Mouse (Mus musculus) lung, postnatal 0 days (tissue): ENCODE data around the gene Serpina10. TPM values are rescaled to one million over a fixed set of nuclear protein-coding genes. Genes with fewer than 3 reads are reported as not detected.
"Not testable (repeated sequence)": the region's sequence is repeated elsewhere in the genome, so short reads cannot be mapped to it uniquely, and the experiment has no call there.

Source experiments
- ATAC-seq: fragments of 200-750 bp; cut with Nextera tagmentation; 2 replicates; pipeline ENCODE4 v1.8.0; 2017; ENCODE audit warnings: moderate library complexity
- DNase-seq: peaks from one replicate; pipeline ENCODE4 v3.0.0-alpha.2; 2016; ENCODE audit warnings: low spot score
- H3K27ac ChIP-seq: fragments of 300-500 bp; sonication (generic); 2 replicates; pipeline ENCODE4 v1.5.1; 2014; ENCODE audit warnings: antibody characterized with exemption, mild to moderate bottlenecking, low read length, mixed read lengths
- H3K27me3 ChIP-seq: fragments of 300-500 bp; sonication (generic); replicated peaks from 2 replicates; pipeline ENCODE4 v1.6.1; 2014; ENCODE audit warnings: low read length, mixed read lengths; ENCODE audit not compliant: insufficient read depth
- H3K36me3 ChIP-seq: fragments of 300-500 bp; sonication (generic); 2 replicates; pipeline ENCODE4 v1.6.1; 2014; ENCODE audit warnings: low read length, mixed read lengths; ENCODE audit not compliant: insufficient read depth
- H3K4me1 ChIP-seq: fragments of 300-500 bp; sonication (generic); 2 replicates; pipeline ENCODE4 v1.6.1; 2014; ENCODE audit warnings: antibody characterized with exemption, low read depth, low read length, mixed read lengths; ENCODE audit not compliant: insufficient read depth
- H3K4me2 ChIP-seq: fragments of 300-500 bp; sonication (generic); replicated peaks from 2 replicates; pipeline ENCODE4 v1.6.1; 2014; ENCODE audit warnings: low read depth, mild to moderate bottlenecking, low read length, moderate library complexity, mixed read lengths
- H3K4me3 ChIP-seq: fragments of 300-500 bp; sonication (generic); 2 replicates; pipeline ENCODE4 v1.5.1; 2014; ENCODE audit warnings: low read depth, low read length
- H3K9ac ChIP-seq: fragments of 300-500 bp; sonication (generic); replicated peaks from 2 replicates; pipeline ENCODE4 v1.6.1; 2014; ENCODE audit warnings: low read depth, mild to moderate bottlenecking
- H3K9me3 ChIP-seq: fragments of 300-500 bp; sonication (generic); 2 replicates; pipeline ENCODE4 v1.6.1; 2016; ENCODE audit warnings: low read length, mixed read lengths
- CTCF ChIP-seq: IDR thresholded peaks from 2 replicates; pipeline ENCODE4 v1.5.1; 2016; ENCODE audit warnings: antibody characterized with exemption, mild to moderate bottlenecking
- EP300 ChIP-seq: IDR thresholded peaks from 2 replicates; pipeline ENCODE4 v1.6.1; 2016; ENCODE audit warnings: antibody characterized with exemption, mild to moderate bottlenecking, control low read depth
- WGBS: fragments of 180-500 bp; shearing (Covaris S2); extraction: QIAGEN DNeasy Blood & Tissue Kit; methylation state at CpG from one replicate; pipeline ENCODE4 v1.1.7; 2014; 5-methylcytosine and 5-hydroxymethylcytosine counted together
- polyA plus RNA-seq: library from polyadenylated mRNA; unstranded; fragments of >200 nt; fragmentation: Nextera tagmentation; extraction: Ambion mirVana; gene quantifications from 2 replicates; pipeline ENCODE4 v1.2.1, GENCODE M21; 2015

Gene Serpina10
- polyA plus RNA-seq, 1 experiment from 2014 or later, result 0.20 TPM

- no peaks in the 10 kb centered on the region for H3K9me3 ChIP-seq
- DNase-seq, result no peak
- H3K27ac ChIP-seq, result no peak overlapping the region
- H3K9ac ChIP-seq, result no peak overlapping the region
- no peak overlapping the region for H3K4me2 ChIP-seq
- TF ChIP-seq EP300, result no peak
- no peak for TF ChIP-seq CTCF
- no peaks in the 10 kb centered on the region for H3K36me3 ChIP-seq
- no peaks in the 10 kb centered on the region for H3K4me1 ChIP-seq
- 75% methylated on average over 3 of the region's 3 CpGs for WGBS
- H3K4me3 ChIP-seq, result no peak overlapping the region
- no peaks in the 10 kb centered on the region for H3K27me3 ChIP-seq
- no peak for ATAC-seq
Observed at GRCm38 (mm10) chr12:103665286-103665685, 34.0 kb upstream of the Serpina10 start.

GRCm38 (mm10) chr12:103662053-103662452 is 30.8 kb upstream of the Serpina10 start:
- not testable (repeated sequence) for DNase-seq, H3K9ac ChIP-seq, H3K4me1 ChIP-seq, H3K9me3 ChIP-seq, H3K27ac ChIP-seq, H3K4me2 ChIP-seq, H3K36me3 ChIP-seq, H3K27me3 ChIP-seq, ATAC-seq, H3K4me3 ChIP-seq

GRCm38 (mm10) chr12:103660076-103660475 is 28.8 kb upstream of the Serpina10 start:
- H3K36me3 ChIP-seq, result no peaks in the 10 kb centered on the region
- 83% methylated on average over 5 of the region's 5 CpGs for WGBS
- no peaks in the 10 kb centered on the region for H3K9me3 ChIP-seq

GRCm38 (mm10) chr12:103659171-103659570 is 27.9 kb upstream of the Serpina10 start:
- no peak overlapping the region for H3K4me2 ChIP-seq
- H3K27ac ChIP-seq, result no peak overlapping the region
- no peak overlapping the region for H3K4me3 ChIP-seq
- ATAC-seq (no peak), DNase-seq (no peak)
- H3K9ac ChIP-seq, result no peak overlapping the region
- H3K4me1 ChIP-seq, result no peaks in the 10 kb centered on the region
- no peaks in the 10 kb centered on the region for H3K27me3 ChIP-seq
- no peaks in the 10 kb centered on the region for H3K9me3 ChIP-seq
- TF ChIP-seq CTCF (no peak), EP300 (no peak)
- no peaks in the 10 kb centered on the region for H3K36me3 ChIP-seq
- WGBS, result 66% methylated on average over 2 of the region's 2 CpGs

More at GRCm38 (mm10) chr12:103660076-103660475, 28.8 kb upstream of the Serpina10 start:
- Histone ChIP-seq H3K9ac (no peak overlapping the region), H3K4me1 (no peaks in the 10 kb centered on the region), H3K27ac (no peak overlapping the region), H3K27me3 (no peaks in the 10 kb centered on the region), H3K4me2 (no peak overlapping the region), H3K4me3 (no peak overlapping the region)
- no peak for ATAC-seq
- TF ChIP-seq CTCF (no peak), EP300 (no peak)
- no peak for DNase-seq

GRCm38 (mm10) chr12:103657991-103658390 is 26.7 kb upstream of the Serpina10 start:
- Histone ChIP-seq H3K27ac (no peak overlapping the region), H3K9me3 (no peaks in the 10 kb centered on the region), H3K36me3 (no peaks in the 10 kb centered on the region), H3K4me3 (no peak overlapping the region), H3K4me2 (no peak overlapping the region), H3K4me1 (no peaks in the 10 kb centered on the region), H3K9ac (no peak overlapping the region), H3K27me3 (no peaks in the 10 kb centered on the region)
- no peak for DNase-seq
- no peak for ATAC-seq
- no peak for TF ChIP-seq CTCF
- no peak for TF ChIP-seq EP300
- 70% methylated on average over 10 of the region's 10 CpGs for WGBS

- no peak within 1 kb of the TSS for H3K4me2 ChIP-seq
- no peaks in the 10 kb centered on the region for H3K27me3 ChIP-seq
- no peaks in the 10 kb centered on the region for H3K36me3 ChIP-seq
- TF ChIP-seq EP300 (no peak), CTCF (no peak)
- no peak within 1 kb of the TSS for H3K4me3 ChIP-seq
- no peak within 1 kb of the TSS for H3K9ac ChIP-seq
- H3K9me3 ChIP-seq, result no peaks in the 10 kb centered on the region
- no peak within 1 kb of the TSS for H3K27ac ChIP-seq
- DNase-seq (no peak), ATAC-seq (peak; percentile 33; the same call in 1 of the 2 replicates)
- WGBS, result 67% methylated on average over 9 of the region's 9 CpGs
- no peaks in the 10 kb centered on the region for H3K4me1 ChIP-seq
Observed at GRCm38 (mm10) chr12:103656848-103657626, 25.8 kb upstream of the Serpina10 start, which contains the start of gene Serpina6. TSS of gene Serpina6 (minus strand) at chr12:103657212.
